Mouse (Mus musculus) thymus, adult 2 months (tissue): Measurements from ENCODE around the gene Sept8. TPM values are rescaled to one million over a fixed set of nuclear protein-coding genes. Genes with fewer than 3 reads are reported as not detected.
"Not testable (repeated sequence)": the region's sequence is repeated elsewhere in the genome, so short reads cannot be mapped to it uniquely, and the experiment has no call there.

Experiments used
- DNase-seq: peaks from one replicate; pipeline ENCODE4 v3.0.0; 2021
- H3K27ac ChIP-seq: fragments of 200-500 bp; 2 replicates; pipeline ENCODE4 v1.5.1; 2012; ENCODE audit warnings: low read length, control low read depth; ENCODE audit not compliant: control insufficient read depth, insufficient read depth
- H3K27me3 ChIP-seq: fragments of 200-500 bp; 2 replicates; pipeline ENCODE4 v1.6.1; 2012; ENCODE audit warnings: mild to moderate bottlenecking, low read length, moderate library complexity, mixed read lengths; ENCODE audit not compliant: control insufficient read depth, insufficient read depth
- H3K36me3 ChIP-seq: fragments of 200-500 bp; 2 replicates; pipeline ENCODE4 v1.6.1; 2012; ENCODE audit warnings: mild to moderate bottlenecking, low read length, moderate library complexity; ENCODE audit not compliant: control insufficient read depth, insufficient read depth
- H3K4me1 ChIP-seq: fragments of 200-500 bp; replicated peaks from 2 replicates; pipeline ENCODE4 v1.6.1; 2012; ENCODE audit warnings: low read length; ENCODE audit not compliant: control insufficient read depth, insufficient read depth
- H3K4me3 ChIP-seq: fragments of 200-500 bp; 2 replicates; pipeline ENCODE4 v1.5.1; 2012; ENCODE audit warnings: mild to moderate bottlenecking, low read length, control low read depth, moderate library complexity; ENCODE audit not compliant: control insufficient read depth, insufficient read depth
- CTCF ChIP-seq: fragments of 200-500 bp; IDR thresholded peaks from 2 replicates; pipeline ENCODE4 v1.5.1; 2012; ENCODE audit warnings: mild to moderate bottlenecking, control low read depth, low read length, moderate library complexity, borderline replicate concordance; ENCODE audit not compliant: control insufficient read depth, poor library complexity, insufficient read depth; ENCODE audit errors: extremely low read depth
- POLR2A ChIP-seq: fragments of 200-500 bp; IDR thresholded peaks from 2 replicates; pipeline ENCODE4 v1.6.1; 2012; ENCODE audit warnings: mild to moderate bottlenecking, low read length, control low read depth, moderate library complexity; ENCODE audit not compliant: control insufficient read depth, poor library complexity, insufficient read depth; ENCODE audit errors: extremely low read depth
- WGBS: fragments of 180-500 bp; shearing (Covaris S2); methylation state at CpG from one replicate; pipeline ENCODE4 v1.1.7; 2018; 5-methylcytosine and 5-hydroxymethylcytosine counted together
- polyA plus RNA-seq: library from polyadenylated mRNA; depleted of rRNA; stranded (reverse); fragments of >200 nt; gene quantifications from 2 replicates; pipeline ENCODE4 v1.2.3, GENCODE M21; 2012

The Sept8 gene
- polyA plus RNA-seq, 1 experiment: 11.5 TPM

DNA sequence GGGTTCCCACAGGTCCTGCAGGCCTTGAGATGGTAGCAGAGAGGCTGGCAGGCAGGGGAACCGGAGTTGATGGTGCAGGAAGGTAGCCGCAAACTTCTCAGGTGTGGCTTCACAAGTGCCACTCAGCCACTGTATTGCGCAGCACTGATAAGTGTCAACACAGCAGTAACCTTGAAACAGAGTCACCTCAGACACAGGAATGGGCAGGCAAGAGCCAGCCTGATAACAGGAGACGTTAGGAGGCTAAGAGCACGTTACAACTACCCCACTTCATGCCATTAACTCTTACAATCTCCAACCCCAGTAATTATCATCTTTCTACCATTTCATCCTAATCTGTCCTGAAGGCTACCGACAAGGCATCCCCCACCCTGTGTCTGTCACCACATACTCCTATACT, 28.5 kb downstream of the Sept8 start:
- no peaks in the 10 kb centered on the region for H3K27me3 ChIP-seq
- 91% methylated on average over 6 of the region's 6 CpGs for WGBS
- no peak overlapping the region for H3K27ac ChIP-seq
- H3K36me3 ChIP-seq: no peaks in the 10 kb centered on the region
- TF ChIP-seq POLR2A (no peak), CTCF (no peak)
- no peak overlapping the region for H3K4me3 ChIP-seq
- no peaks in the 10 kb centered on the region for H3K4me1 ChIP-seq
- no peak for DNase-seq

DNA sequence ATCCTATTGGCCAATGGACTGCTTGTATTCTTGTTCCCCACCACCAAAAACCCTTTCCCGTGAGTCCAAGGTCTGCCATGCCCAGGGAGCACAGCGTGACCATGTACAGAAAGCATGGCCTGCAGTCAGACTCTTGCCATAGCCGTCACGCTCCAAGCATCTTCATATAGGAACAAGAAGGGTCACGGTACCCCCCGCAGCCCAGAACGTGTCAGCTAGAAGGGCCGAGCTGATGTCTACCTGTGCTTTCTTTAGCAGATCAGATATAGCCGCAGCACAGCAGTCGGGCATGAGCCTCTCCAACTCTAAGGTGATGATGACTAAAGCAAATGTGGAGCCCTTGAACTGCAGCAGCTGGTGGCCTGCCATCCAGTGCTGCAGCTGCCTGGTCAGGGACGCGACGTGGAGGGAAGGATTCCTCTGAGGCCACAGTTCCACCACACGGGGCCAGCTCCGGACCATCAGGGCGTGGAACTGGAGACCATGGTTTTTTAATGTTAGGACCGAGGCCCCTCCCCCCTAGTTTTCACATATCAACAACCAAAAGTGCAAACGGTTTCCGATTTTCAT, 29.1 kb downstream of the Sept8 start:
- Histone ChIP-seq H3K4me1 (no peaks in the 10 kb centered on the region), H3K27ac (no peak overlapping the region), H3K36me3 (no peaks in the 10 kb centered on the region), H3K4me3 (no peak overlapping the region), H3K27me3 (no peaks in the 10 kb centered on the region)
- WGBS: 94% methylated on average over 19 of the region's 19 CpGs
- TF ChIP-seq CTCF (no peak), POLR2A (no peak)
- no peak for DNase-seq

DNA sequence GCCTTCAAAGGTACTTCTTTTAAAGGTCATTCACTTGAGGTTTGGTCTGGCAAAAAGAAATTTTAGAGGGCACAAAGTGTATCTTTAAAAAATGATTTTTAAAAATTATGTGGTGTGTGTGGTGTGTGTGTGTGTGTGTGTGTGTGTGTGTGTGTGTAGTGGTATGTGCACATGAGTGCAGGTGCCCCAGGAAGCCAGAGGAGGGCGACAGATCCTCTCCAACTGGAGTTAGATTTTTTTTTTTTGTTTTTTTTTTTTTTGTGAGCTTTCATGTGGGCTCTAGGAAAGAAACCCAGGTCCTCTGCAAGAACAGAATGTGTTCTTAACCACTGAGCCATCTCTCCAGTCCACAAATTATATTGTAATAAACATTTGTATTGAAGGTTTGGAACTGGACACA, 31.7 kb downstream of the Sept8 start:
- 92% methylated on average over 1 of the region's 1 CpGs for whole genome bisulfite sequencing
- TF ChIP-seq CTCF: no peak
- TF ChIP-seq POLR2A: no peak
- H3K4me1 ChIP-seq: no peaks in the 10 kb centered on the region

DNA sequence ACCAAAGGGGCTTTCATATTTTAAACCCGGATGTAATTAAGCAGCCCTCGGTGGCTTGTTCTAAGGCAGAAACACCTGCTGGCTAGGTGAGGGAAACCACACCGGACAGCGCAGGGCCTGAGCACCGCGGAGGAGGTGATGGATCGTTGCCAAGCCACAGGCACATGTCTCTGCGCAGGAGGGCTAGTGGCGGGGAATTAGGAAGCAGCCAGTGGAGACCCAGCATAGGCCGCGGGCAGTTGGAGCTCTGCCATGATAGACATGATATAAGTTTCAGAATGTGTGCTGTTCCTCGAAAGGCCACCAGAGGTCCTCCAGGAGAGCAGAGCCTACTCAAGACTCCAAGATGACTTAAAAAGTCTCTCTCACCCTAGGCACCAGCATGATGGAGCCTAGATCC, 32.7 kb downstream of the Sept8 start:
- no peaks in the 10 kb centered on the region for H3K27me3 ChIP-seq
- DNase-seq: no peak
- H3K4me3 ChIP-seq: no peak overlapping the region
- WGBS: 6% methylated on average over 12 of the region's 12 CpGs
- no peak for TF ChIP-seq POLR2A
- no peak for TF ChIP-seq CTCF
- no peak overlapping the region for H3K27ac ChIP-seq
- H3K4me1 ChIP-seq: no peaks in the 10 kb centered on the region
- no peaks in the 10 kb centered on the region for H3K36me3 ChIP-seq

More for the DNA sequence above, 31.7 kb downstream of the Sept8 start:
- DNase-seq: no peak
- Histone ChIP-seq H3K36me3 (no peaks in the 10 kb centered on the region), H3K27ac (no peak overlapping the region), H3K4me3 (no peak overlapping the region), H3K27me3 (no peaks in the 10 kb centered on the region)

DNA sequence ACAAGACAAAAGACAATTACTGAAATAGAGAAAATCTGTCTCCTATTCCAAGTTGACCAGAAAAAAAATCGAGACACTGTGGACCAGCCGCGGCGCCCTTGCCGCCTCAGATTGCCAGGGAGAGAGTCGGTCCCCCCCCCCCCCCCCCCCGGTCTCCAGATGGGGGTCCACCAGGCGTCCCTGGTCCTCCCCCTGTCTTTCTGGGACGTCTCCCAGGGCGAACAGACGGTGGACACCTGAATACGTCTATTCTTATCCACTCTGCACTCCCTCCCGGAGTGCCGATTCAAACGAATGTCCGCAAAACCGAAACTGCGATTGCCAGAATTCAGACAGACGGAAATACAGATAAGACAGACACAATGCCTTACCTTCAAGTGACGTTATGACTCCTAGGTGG, 37.5 kb downstream of the Sept8 start:
- not testable (repeated sequence) for H3K36me3 ChIP-seq, H3K27me3 ChIP-seq, H3K4me1 ChIP-seq, H3K4me3 ChIP-seq, DNase-seq, H3K27ac ChIP-seq
- 88% methylated on average over 15 of the region's 20 CpGs for WGBS

DNA sequence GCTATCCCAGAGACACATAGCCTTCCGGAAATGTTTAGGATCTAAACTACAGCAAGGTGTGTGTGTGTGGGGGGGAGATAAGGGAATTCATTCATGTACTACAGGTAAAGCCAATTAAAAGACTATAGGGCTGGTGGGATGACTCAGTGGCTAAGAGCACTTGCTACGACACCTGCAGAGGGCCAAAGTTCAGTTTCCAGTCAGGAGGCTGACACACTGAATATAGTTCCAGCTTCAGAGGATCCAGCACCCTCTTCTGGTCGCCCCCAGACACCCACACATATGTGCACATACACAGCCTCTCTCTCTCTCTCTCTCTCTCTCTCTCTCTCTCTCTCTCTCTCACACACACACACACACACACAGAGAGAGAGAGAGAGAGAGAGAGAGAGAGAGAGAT, 38.9 kb downstream of the Sept8 start:
- 96% methylated on average over 2 of the region's 3 CpGs for WGBS

DNA sequence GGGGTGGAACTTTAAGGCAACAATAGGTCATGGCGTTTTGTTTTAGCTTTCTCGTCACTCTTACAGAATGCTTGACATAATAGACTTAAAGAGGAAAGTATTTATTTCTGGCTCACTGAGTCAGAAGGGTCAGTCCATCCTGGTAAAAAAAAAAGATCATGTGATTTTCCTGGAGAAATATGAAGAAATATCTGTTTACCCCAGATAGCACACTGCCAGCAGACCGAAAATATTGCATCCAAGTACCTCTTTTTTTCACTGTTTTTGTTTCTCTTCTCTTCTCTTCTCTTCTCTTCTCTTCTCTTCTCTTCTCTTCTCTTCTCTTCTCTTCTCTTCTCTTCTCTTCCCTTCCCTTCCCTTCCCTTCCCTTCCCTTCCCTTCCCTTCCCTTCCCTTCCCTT, 40.9 kb downstream of the Sept8 start:
- H3K36me3 ChIP-seq, H3K27me3 ChIP-seq, H3K4me1 ChIP-seq, H3K4me3 ChIP-seq, DNase-seq, H3K27ac ChIP-seq: not testable (repeated sequence)
- WGBS: 88% methylated on average over 2 of the region's 3 CpGs

More for the DNA sequence above, 38.9 kb downstream of the Sept8 start:
- not testable (repeated sequence) for H3K4me1 ChIP-seq, H3K36me3 ChIP-seq, H3K27ac ChIP-seq, H3K4me3 ChIP-seq, DNase-seq, H3K27me3 ChIP-seq

DNA sequence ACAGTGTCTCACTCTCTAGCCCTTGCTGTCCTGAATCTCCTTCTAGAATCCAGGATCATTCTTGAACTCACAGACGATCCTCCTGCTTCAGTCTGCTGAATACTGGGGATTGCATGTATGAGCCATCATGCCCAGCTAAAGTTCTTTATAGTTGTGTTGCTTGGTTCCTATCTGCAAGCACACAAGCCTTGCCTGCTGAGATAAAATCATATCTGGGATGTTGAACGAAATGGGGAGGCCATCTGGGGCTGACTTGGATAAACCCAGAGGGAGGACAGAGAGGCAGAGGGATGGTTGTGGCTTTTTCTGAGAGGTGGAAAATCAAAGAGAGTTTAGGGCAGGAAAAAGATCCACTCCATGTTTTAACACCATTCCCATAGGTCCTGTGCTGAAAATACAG, 42.9 kb downstream of the Sept8 start:
- 80% methylated on average over 2 of the region's 2 CpGs for WGBS
- Histone ChIP-seq H3K27me3 (no peaks in the 10 kb centered on the region), H3K36me3 (no peaks in the 10 kb centered on the region), H3K4me1 (no peaks in the 10 kb centered on the region), H3K4me3 (no peak overlapping the region), H3K27ac (no peak overlapping the region)
- no peak for TF ChIP-seq CTCF
- no peak for TF ChIP-seq POLR2A
- no peak for DNase-seq
